18 mouse cellular contexts compared by ENCODE assay signal in genomic region chr7:6866351-6866750, GRCm38 (mm10).
DNase-seq lines count a peak whose midpoint lies in the region; ATAC-seq lines count a peak whose summit lies in the region.
"Had no signal": no experiment of that assay in that cellular context is flagged by ENCODE, and none has a peak within 500 bp of the region (broad histone marks: within the 10 kb centered on the region; RNA-seq: fewer than 3 reads in every experiment).

No protein-coding gene starts in this region.

- no peak overlapping the region for H3K4me2 ChIP-seq in embryonic facial prominence, embryonic 14.5 days (ENCODE audit: low read depth, low read length)
- H3K4me2 ChIP-seq: embryonic facial prominence, embryonic 13.5 days; kidney, embryonic 15.5 days; liver, embryonic 12.5 days; neural tube, embryonic 12.5 days had no signal

- no peaks in the 10 kb centered on the region for H3K27me3 ChIP-seq in embryonic facial prominence, embryonic 14.5 days (replicated peaks; ENCODE audit: control insufficient read depth, insufficient read depth, low read length)
- H3K27me3 ChIP-seq: embryonic facial prominence, embryonic 13.5 days; kidney, embryonic 15.5 days; liver, embryonic 12.5 days; neural tube, embryonic 12.5 days; Patski had no signal

- no peak overlapping the region for H3K4me3 ChIP-seq in embryonic facial prominence, embryonic 14.5 days (ENCODE audit: low read depth, low read length)
- H3K4me3 ChIP-seq: embryonic facial prominence, embryonic 13.5 days; heart, embryonic 10.5 days; hindbrain, embryonic 10.5 days; kidney, embryonic 15.5 days; liver, embryonic 12.5 days; neural tube, embryonic 12.5 days had no signal

- peak; percentile 44; the same call in 1 of the 2 replicates for ATAC-seq in embryonic facial prominence, embryonic 14.5 days (ENCODE audit: low read depth)
- ATAC-seq: liver, embryonic 12.5 days; lung, postnatal 0 days; Patski had no signal

- intact Hi-C loops in left cerebral cortex, postnatal 14 days (cut with DNase I): no loop called here
- intact Hi-C loops in heart, postnatal 10 days (cut with DNase I): no loop called here

- H3K9ac ChIP-seq in embryonic facial prominence, embryonic 14.5 days (ENCODE audit: low read depth, low read length): no peak overlapping the region
- H3K9ac ChIP-seq: embryonic facial prominence, embryonic 13.5 days; kidney, embryonic 15.5 days; liver, embryonic 12.5 days; neural tube, embryonic 12.5 days had no signal

- H3K9me3 ChIP-seq in embryonic facial prominence, embryonic 14.5 days (ENCODE audit: control insufficient read depth, low read length): no peaks in the 10 kb centered on the region
- H3K9me3 ChIP-seq: embryonic facial prominence, embryonic 13.5 days; heart, embryonic 10.5 days; hindbrain, embryonic 10.5 days; kidney, embryonic 15.5 days; liver, embryonic 12.5 days; neural tube, embryonic 12.5 days had no signal

- DNase-seq in left cerebral cortex, postnatal 14 days (ENCODE audit: low spot score in 2 of 2): peak; percentile 40 to 46
- no peak for DNase-seq in left cerebral cortex, adult 18-20 months (ENCODE audit: low spot score in 2 of 2)
- peak; percentile 92 for DNase-seq in brain, adult 2 months (ENCODE audit: low read depth, low spot score)
- peak; percentile 39 for DNase-seq in cerebellum, adult 11 months
- peak; percentile 64 for DNase-seq in embryonic facial prominence, embryonic 14.5 days (ENCODE audit: low spot score)
- DNase-seq in testis, postnatal 14 days (ENCODE audit: low spot score): no peak
- no peak for DNase-seq in thymus, postnatal 14 days
- no peak for DNase-seq in heart, postnatal 10 days
- DNase-seq: adrenal gland, adult 8-10 months; thymus, adult 2 months had no signal

- H3K36me3 ChIP-seq in embryonic facial prominence, embryonic 14.5 days (ENCODE audit: control insufficient read depth, insufficient read depth, low read length): no peaks in the 10 kb centered on the region
- H3K36me3 ChIP-seq: embryonic facial prominence, embryonic 13.5 days; heart, embryonic 10.5 days; hindbrain, embryonic 10.5 days; kidney, embryonic 15.5 days; liver, embryonic 12.5 days; neural tube, embryonic 12.5 days had no signal

- H3K27ac ChIP-seq in embryonic facial prominence, embryonic 14.5 days (replicated peaks; ENCODE audit: low read depth, low read length): no peak overlapping the region
- H3K27ac ChIP-seq: embryonic facial prominence, embryonic 13.5 days; heart, embryonic 10.5 days; hindbrain, embryonic 10.5 days; kidney, embryonic 15.5 days; liver, embryonic 12.5 days; neural tube, embryonic 12.5 days had no signal

- no peaks in the 10 kb centered on the region for H3K4me1 ChIP-seq in embryonic facial prominence, embryonic 14.5 days (ENCODE audit: control insufficient read depth, insufficient read depth, low read length)
- H3K4me1 ChIP-seq: embryonic facial prominence, embryonic 13.5 days; liver, embryonic 12.5 days; neural tube, embryonic 12.5 days had no signal

Comparison
In these comparisons a context has a peak if more than half of its experiments do, and no peak if none do; other contexts are left out.
1. DNase-seq: peak in left cerebral cortex, postnatal 14 days (2 of 2), brain, adult 2 months (single experiment), cerebellum, adult 11 months (single experiment) and embryonic facial prominence, embryonic 14.5 days (single experiment); none in left cerebral cortex, adult 18-20 months (0 of 2), testis, postnatal 14 days (single experiment), thymus, postnatal 14 days (single experiment) and heart, postnatal 10 days (0 of 2).